Mouse (Mus musculus) limb, embryonic 11.5 days (tissue): ENCODE measurements around the gene 2310030G06Rik. TPM values are rescaled to one million over a fixed set of nuclear protein-coding genes. Genes with fewer than 3 reads are reported as not detected.
A peak's percentile ranks its signal among the peaks of the same experiment; 100 is the strongest.

Experiments
- ATAC-seq: fragments of 200-750 bp; cut with Nextera tagmentation; 2 replicates; pipeline ENCODE4 v1.8.0; 2017; ENCODE audit warnings: low read depth; ENCODE audit not compliant: insufficient number of reproducible peaks, low FRiP score, low TSS enrichment
- DNase-seq: peaks from one replicate; pipeline ENCODE4 v3.0.0-alpha.2; 2015; ENCODE audit warnings: low spot score
- H3K27ac ChIP-seq: fragments of 300-500 bp; sonication (generic); replicated peaks from 2 replicates; pipeline ENCODE4 v1.5.1; 2014; ENCODE audit warnings: low read depth, mild to moderate bottlenecking, low read length
- H3K27me3 ChIP-seq: fragments of 300-500 bp; sonication (generic); 2 replicates; pipeline ENCODE4 v1.6.1; 2014; ENCODE audit warnings: mild to moderate bottlenecking, low read length, mixed read lengths; ENCODE audit not compliant: control insufficient read depth, insufficient read depth
- H3K36me3 ChIP-seq: fragments of 300-500 bp; sonication (generic); 2 replicates; pipeline ENCODE4 v1.6.1; 2014; ENCODE audit warnings: mild to moderate bottlenecking, low read length, moderate library complexity, mixed read lengths; ENCODE audit not compliant: control insufficient read depth, insufficient read depth
- H3K4me1 ChIP-seq: fragments of 300-500 bp; sonication (generic); 2 replicates; pipeline ENCODE4 v1.6.1; 2014; ENCODE audit warnings: low read length, mixed read lengths; ENCODE audit not compliant: control insufficient read depth, insufficient read depth
- H3K4me2 ChIP-seq: fragments of 300-500 bp; sonication (generic); 2 replicates; pipeline ENCODE4 v1.6.1; 2014; ENCODE audit warnings: low read depth, mild to moderate bottlenecking, moderate library complexity; ENCODE audit not compliant: severe bottlenecking
- H3K4me3 ChIP-seq: fragments of 300-500 bp; sonication (generic); 2 replicates; pipeline ENCODE4 v1.5.1; 2014; ENCODE audit warnings: low read depth, low read length
- H3K9ac ChIP-seq: fragments of 300-500 bp; sonication (generic); 2 replicates; pipeline ENCODE4 v1.6.1; 2014; ENCODE audit warnings: mild to moderate bottlenecking, low read length
- H3K9me3 ChIP-seq: fragments of 300-500 bp; sonication (generic); 2 replicates; pipeline ENCODE4 v1.6.1; 2016; ENCODE audit warnings: low read length; ENCODE audit not compliant: control insufficient read depth
- WGBS: fragments of 180-500 bp; shearing (Covaris S2); extraction: QIAGEN DNeasy Blood & Tissue Kit; methylation state at CpG from one replicate; pipeline ENCODE4 v1.1.7; 2014; 5-methylcytosine and 5-hydroxymethylcytosine counted together
- polyA plus RNA-seq: library from polyadenylated mRNA; unstranded; fragments of >200 nt; fragmentation: Nextera tagmentation; extraction: Ambion mirVana; gene quantifications from 2 replicates; pipeline ENCODE4 v1.2.1, GENCODE M21; 2014

2310030G06Rik gene
- polyA plus RNA-seq, 1 experiment from 2014 or later, result 1.7 TPM

DNA sequence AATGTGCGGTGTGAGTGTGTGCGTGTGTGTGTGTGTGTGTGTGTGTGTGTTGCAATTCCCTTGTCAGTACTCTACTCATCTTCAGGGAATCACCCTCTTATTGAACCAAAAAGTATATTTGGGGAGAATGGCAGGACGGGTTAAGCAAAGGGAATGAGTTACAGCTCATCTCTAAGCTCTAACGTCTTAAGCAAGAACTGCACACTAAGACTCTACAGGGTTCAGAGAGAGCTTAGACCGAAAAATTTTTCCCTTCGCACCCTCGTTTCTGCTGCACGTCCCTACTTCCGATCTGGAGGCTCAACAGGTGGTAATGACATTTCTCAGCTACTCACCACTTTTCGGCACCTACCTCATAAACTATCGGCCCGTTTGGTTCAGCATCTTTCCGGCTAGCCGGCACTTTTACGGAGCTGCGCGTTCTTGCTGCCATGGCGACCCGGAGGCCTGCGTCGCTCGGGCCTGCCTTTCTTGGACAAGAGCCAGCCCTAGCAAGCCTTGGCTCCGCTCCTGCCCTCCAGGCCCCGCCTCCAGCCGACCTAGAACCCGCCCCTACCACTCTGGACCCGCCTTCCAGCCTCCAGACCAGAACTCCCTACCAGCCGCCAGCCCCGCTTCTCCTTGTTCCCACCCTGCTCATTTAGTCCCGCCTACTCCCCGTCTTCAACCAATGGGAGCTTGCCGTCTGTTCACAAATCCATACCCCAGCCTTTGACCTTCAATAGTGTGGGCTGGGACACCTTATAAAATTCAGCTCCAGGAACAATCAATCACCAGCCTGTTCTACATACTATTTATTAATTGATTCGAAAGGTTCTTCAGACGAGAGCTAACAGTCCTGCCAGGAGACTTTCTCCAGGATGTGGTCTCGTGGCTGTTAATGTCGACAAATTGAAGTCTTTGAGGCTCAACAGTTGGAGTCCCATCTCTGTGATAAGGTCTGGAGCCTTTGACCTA lies 7.1 kb downstream of the 2310030G06Rik start, which contains the start of gene Dixdc1:
Gene Dixdc1, minus strand, starts transcription at position 604 of the 957 bp plus-strand sequence.
- 12% methylated on average over 36 of the region's 36 CpGs for WGBS
- ATAC-seq (peak; percentile 96), DNase-seq (peak; percentile 95)
- Histone ChIP-seq H3K4me3 (peak within 1 kb of the TSS; percentile 22), H3K36me3 (no peaks in the 10 kb centered on the region), H3K4me1 (peaks cover 5% of the 10 kb centered on the region; the same call in 1 of the 2 replicates), H3K9ac (no peak within 1 kb of the TSS), H3K27me3 (no peaks in the 10 kb centered on the region), H3K4me2 (peak within 1 kb of the TSS; percentile 47), H3K9me3 (no peaks in the 10 kb centered on the region), H3K27ac (no peak within 1 kb of the TSS)

DNA sequence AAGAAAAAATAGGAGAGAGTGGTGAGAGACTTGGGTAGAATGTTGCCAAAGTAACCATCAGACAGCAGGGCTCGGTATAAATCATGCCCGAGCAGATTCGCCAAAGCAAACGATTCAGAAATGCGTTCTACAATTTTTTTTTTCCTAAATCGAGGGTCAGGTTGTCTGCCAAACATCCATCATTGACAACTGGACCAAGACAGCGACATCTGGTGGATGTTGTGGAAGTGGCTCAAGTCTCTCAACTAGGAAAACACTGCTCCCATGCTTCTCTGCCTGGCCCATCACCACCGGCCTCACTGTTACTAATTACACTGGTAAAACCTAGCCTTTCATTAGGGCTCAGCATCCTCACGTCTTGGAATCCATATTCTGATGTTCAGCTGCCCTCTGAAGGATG lies 11.3 kb downstream of the 2310030G06Rik start:
- ATAC-seq (no peak), DNase-seq (peak; percentile 65)
- Histone ChIP-seq H3K4me2 (no peak overlapping the region), H3K27ac (no peak overlapping the region), H3K9ac (no peak overlapping the region), H3K4me3 (no peak overlapping the region), H3K4me1 (peaks cover 5% of the 10 kb centered on the region; the same call in 1 of the 2 replicates), H3K9me3 (no peaks in the 10 kb centered on the region), H3K36me3 (no peaks in the 10 kb centered on the region), H3K27me3 (no peaks in the 10 kb centered on the region)
- WGBS, result 7% methylated on average over 9 of the region's 9 CpGs

DNA sequence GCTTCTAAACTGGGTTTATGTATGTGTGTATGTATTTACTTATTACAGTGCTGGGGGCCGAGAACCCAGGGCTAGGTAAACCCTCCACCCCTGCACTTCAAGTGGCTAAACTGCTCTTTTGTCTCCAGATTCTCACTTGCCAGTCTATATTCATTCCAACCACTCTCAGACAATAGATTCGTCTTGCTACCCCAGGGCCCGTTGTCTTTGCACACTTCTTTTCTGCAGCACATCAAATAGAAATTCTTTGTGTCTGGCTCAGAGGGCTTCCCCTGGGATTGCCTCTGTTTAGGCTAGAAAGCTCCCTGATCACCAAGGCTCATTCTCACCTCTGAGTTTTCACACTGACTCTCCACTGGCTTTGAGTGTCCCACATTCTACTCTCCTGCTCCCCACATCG lies 13.8 kb downstream of the 2310030G06Rik start:
- ATAC-seq (no peak), DNase-seq (no peak)
- H3K4me3 ChIP-seq, result no peak overlapping the region
- H3K27ac ChIP-seq, result no peak overlapping the region
- H3K9me3 ChIP-seq, result no peaks in the 10 kb centered on the region
- H3K36me3 ChIP-seq, result no peaks in the 10 kb centered on the region
- no peak overlapping the region for H3K9ac ChIP-seq
- H3K27me3 ChIP-seq, result no peaks in the 10 kb centered on the region
- H3K4me2 ChIP-seq, result no peak overlapping the region
- WGBS, result 22% methylated on average over 4 of the region's 4 CpGs
- H3K4me1 ChIP-seq, result 0 out of 2 replicates have a peak, but pooled peaks cover 4% of the 10 kb centered on the region

DNA sequence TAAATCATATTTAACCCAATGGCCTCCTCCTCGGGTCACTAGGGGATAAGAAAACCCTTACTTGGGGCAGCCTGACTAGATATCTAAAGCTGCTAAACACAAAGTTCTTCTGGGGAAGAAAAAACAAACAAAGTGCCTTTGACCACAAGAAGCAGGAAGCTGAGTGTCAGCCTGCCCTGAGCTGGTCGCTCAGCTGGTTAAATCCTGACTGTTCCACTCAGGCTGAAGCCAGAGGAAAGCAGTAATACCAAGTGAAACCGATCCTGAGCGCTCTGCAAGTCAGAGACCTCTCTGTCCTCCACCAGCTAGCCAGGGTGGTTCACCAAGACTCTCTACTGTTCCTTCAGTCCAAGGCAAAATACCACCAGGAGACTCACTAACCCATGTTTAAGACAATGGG lies 16.7 kb downstream of the 2310030G06Rik start:
- ATAC-seq, result no peak
- H3K4me1 ChIP-seq, result peaks cover 14% of the 10 kb centered on the region
- H3K9me3 ChIP-seq, result no peaks in the 10 kb centered on the region
- no peak overlapping the region for H3K4me3 ChIP-seq
- H3K27ac ChIP-seq, result no peak overlapping the region
- 42% methylated on average over 4 of the region's 4 CpGs for whole genome bisulfite sequencing
- no peak overlapping the region for H3K4me2 ChIP-seq
- H3K27me3 ChIP-seq, result no peaks in the 10 kb centered on the region
- no peak for DNase-seq
- H3K9ac ChIP-seq, result no peak overlapping the region
- H3K36me3 ChIP-seq, result no peaks in the 10 kb centered on the region

DNA sequence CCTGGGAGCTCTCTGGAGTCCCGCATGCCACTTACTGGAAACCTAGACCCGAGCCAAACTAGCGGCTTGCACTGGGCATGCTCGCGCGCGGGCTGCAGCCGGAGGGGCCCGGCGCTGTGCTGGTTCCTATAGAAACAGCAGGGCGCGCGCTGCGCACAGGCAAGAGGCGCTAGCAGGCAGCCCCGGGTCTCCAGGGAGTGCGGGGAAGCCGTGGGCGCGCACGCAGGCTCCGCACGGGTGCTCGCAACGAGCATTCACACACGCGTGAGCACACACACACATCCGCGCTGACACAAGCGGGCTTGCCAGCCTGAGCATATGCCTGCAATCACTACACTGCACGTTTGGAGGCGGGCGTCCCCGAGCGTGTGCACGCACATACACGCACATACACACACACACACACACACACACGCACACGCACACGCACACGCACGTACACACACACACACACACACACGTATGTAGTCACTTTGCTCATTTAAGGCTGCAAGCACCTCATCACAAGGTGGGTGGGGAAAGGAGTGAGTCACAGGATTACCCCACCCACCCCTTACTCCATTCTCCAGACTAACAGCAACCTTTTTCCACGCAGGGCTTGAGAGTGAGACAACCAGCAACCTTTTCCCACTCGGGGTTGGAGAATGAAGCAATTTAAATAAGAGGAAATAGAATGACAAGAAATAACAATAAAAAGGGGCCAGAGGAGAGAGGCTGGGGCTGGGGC lies 18.2 kb downstream of the 2310030G06Rik start:
- under 1% methylated on average over 45 of the region's 45 CpGs for WGBS
- ATAC-seq, result peak; percentile 90
- peak overlapping the region; percentile 83 for H3K4me2 ChIP-seq
- DNase-seq, result peak; percentile 88
- peak overlapping the region; percentile 81 for H3K27ac ChIP-seq
- peaks cover 19% of the 10 kb centered on the region for H3K4me1 ChIP-seq
- H3K27me3 ChIP-seq, result no peaks in the 10 kb centered on the region
- no peaks in the 10 kb centered on the region for H3K36me3 ChIP-seq
- H3K9ac ChIP-seq, result peak overlapping the region; percentile 84
- no peaks in the 10 kb centered on the region for H3K9me3 ChIP-seq
- H3K4me3 ChIP-seq, result peak overlapping the region; percentile 68

DNA sequence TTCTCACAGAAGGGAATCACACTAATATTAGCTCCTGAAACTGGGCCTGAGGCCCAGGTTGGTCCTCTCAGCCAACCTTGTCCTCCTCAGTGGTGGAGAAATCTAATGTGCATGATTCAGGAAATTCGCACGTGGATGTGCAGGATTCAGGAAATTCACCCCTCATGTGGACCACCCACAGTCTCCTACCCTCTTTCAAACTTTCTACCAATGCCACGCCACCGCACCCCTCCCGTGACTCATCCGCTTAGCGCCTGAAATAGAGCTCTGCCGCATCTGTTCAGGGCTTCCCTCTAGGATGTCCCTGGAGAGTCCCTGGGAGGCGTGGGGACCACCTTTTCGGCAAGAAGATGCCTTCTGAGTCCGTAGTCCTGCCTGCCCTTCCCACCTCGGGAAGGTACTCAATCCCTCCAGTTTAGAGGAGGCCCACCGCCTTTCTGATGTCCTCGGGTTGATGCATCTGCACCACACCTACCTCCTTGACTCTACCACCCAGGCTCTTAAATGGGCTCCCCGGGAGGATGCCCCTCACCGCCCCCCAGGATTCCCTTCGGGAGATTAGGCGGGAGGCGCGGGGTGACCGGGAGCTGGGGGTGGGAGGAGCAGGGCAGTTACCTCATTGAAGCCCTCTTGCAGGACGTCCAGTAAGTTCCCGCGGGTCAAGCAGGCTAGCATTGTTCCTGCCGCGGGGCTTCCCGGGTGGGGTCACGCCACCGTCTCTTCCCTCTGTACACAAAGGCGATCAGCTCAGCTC lies 19.0 kb downstream of the 2310030G06Rik start:
- Histone ChIP-seq H3K27me3 (no peaks in the 10 kb centered on the region), H3K4me2 (peak overlapping the region; percentile 83), H3K27ac (peak overlapping the region; percentile 81), H3K4me3 (peak overlapping the region; percentile 68), H3K9ac (peak overlapping the region; percentile 84), H3K36me3 (no peaks in the 10 kb centered on the region), H3K9me3 (no peaks in the 10 kb centered on the region), H3K4me1 (peaks cover 19% of the 10 kb centered on the region)
- DNase-seq (peak; percentile 58), ATAC-seq (peak; percentile 24; the same call in 1 of the 2 replicates)
- 2% methylated on average over 29 of the region's 30 CpGs for whole genome bisulfite sequencing

DNA sequence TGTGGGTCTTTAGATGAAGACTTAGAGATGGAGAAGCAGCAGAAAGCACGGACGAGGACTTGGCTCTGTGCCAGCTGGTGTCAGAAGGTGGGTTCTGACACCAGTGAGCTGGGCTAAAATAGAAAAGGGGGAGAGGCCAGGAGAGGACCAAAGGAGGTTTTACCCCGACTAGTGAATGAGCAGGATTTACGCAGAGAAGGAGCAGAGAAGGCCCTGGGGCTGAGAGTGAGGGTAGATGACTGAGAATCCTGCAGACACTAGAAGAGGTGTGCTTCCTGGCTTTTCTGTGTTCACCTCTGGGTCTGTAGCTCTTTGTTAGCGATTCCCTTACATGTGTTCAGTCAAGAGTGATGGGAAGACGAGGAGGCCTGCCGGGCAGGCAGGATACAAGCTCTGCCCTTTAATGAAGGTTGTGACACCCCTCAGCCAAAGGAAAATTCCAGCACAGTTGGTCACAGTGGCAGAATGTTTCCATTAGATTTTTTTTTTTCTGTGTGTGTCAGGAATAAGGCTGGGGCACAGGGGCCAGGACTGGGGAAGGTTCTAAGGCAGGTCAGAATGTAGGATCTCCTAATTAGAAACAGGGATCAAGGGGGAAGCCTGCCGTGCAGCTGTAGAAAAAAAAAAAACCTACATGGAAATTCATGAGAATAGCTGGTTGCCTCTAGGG lies 20.3 kb downstream of the 2310030G06Rik start:
- Histone ChIP-seq H3K4me3 (peak overlapping the region; percentile 68; the same call in 1 of the 2 replicates), H3K4me1 (peaks cover 22% of the 10 kb centered on the region), H3K27me3 (no peaks in the 10 kb centered on the region), H3K27ac (peak overlapping the region; percentile 81), H3K9me3 (no peaks in the 10 kb centered on the region), H3K4me2 (peak overlapping the region; percentile 83), H3K9ac (peak overlapping the region; percentile 13; the same call in 1 of the 2 replicates), H3K36me3 (no peaks in the 10 kb centered on the region)
- ATAC-seq (no peak), DNase-seq (peak; percentile 65)
- 14% methylated on average over 8 of the region's 8 CpGs for WGBS
